8 mouse cellular contexts compared by ENCODE assay signal in genomic region chr3:127780021-127780644, GRCm38 (mm10). TPM values are rescaled to one million over a fixed set of nuclear protein-coding genes. Genes with fewer than 3 reads are reported as not detected.
DNase-seq lines count a peak whose midpoint lies in the region; ATAC-seq and TF ChIP-seq lines count a peak whose summit lies in the region.

Alpk1 (minus strand) TSS chr3:127780527.

- H3K9me3 ChIP-seq in heart, embryonic 14.5 days (ENCODE audit: control insufficient read depth, low read length): no peaks in the 10 kb centered on the region
- H3K9me3 ChIP-seq in liver, embryonic 16.5 days (replicated peaks; ENCODE audit: control insufficient read depth, low read length): no peaks in the 10 kb centered on the region
- H3K9me3 ChIP-seq in neural tube, embryonic 12.5 days: no peaks in the 10 kb centered on the region

- TF ChIP-seq CTCF in embryonic fibroblast, embryonic 13.5 days (IDR thresholded peaks at IDR 0.05; ENCODE audit: borderline replicate concordance, insufficient read depth, low read length): peak; percentile 29; the same call in 1 of the 2 replicates

- peak; percentile 88 for DNase-seq in 3T3-L1 (ENCODE audit: low read depth, low spot score)
- peak; percentile 82 for DNase-seq in kidney, postnatal 10 days
- DNase-seq in thymus, adult 18-20 months: peak; percentile 51 to 58

- no peaks in the 10 kb centered on the region for H3K36me3 ChIP-seq in heart, embryonic 14.5 days (ENCODE audit: control insufficient read depth, insufficient read depth, low read length)
- no peaks in the 10 kb centered on the region for H3K36me3 ChIP-seq in liver, embryonic 16.5 days (ENCODE audit: control insufficient read depth, insufficient read depth)
- no peaks in the 10 kb centered on the region for H3K36me3 ChIP-seq in neural tube, embryonic 12.5 days

- peak within 1 kb of the TSS; percentile 49 for H3K4me3 ChIP-seq in embryonic fibroblast, embryonic 13.5 days (ENCODE audit: insufficient read depth, low read length)
- peak within 1 kb of the TSS; percentile 46 to 56 for H3K4me3 ChIP-seq in heart, embryonic 14.5 days (ENCODE audit: control insufficient read depth in 1 of 2, insufficient read depth in 1 of 2, low read depth in 1 of 2, low read length in 2 of 2)
- H3K4me3 ChIP-seq in liver, embryonic 16.5 days (ENCODE audit: low read depth, low read length): peak within 1 kb of the TSS; percentile 61
- peak within 1 kb of the TSS; percentile 33 for H3K4me3 ChIP-seq in neural tube, embryonic 12.5 days

- H3K4me1 ChIP-seq in embryonic fibroblast, embryonic 13.5 days (ENCODE audit: control insufficient read depth, insufficient read depth, low read length): no peaks in the 10 kb centered on the region
- H3K4me1 ChIP-seq in heart, embryonic 14.5 days (ENCODE audit: control insufficient read depth in 2 of 2, insufficient read depth in 2 of 2, low read length in 2 of 2): no peaks in the 10 kb centered on the region
- peaks cover 3% of the 10 kb centered on the region; the same call in 1 of the 2 replicates for H3K4me1 ChIP-seq in liver, embryonic 16.5 days (ENCODE audit: control insufficient read depth, low read depth, low read length)
- H3K4me1 ChIP-seq in neural tube, embryonic 12.5 days: no peaks in the 10 kb centered on the region

- TF ChIP-seq POLR2A in embryonic fibroblast, embryonic 13.5 days (IDR thresholded peaks at IDR 0.05; ENCODE audit: low read depth, low read length): no peak

- H3K27ac ChIP-seq in embryonic fibroblast, embryonic 13.5 days (ENCODE audit: insufficient read depth, low read length): peak within 1 kb of the TSS; percentile 74
- no peak within 1 kb of the TSS; a peak in 1 of 4 replicates for H3K27ac ChIP-seq in heart, embryonic 14.5 days (replicated peaks in 1 of 2; ENCODE audit: control insufficient read depth in 1 of 2, insufficient read depth in 1 of 2, low read depth in 2 of 2, low read length in 2 of 2)
- peak within 1 kb of the TSS; percentile 9; the same call in 1 of the 2 replicates for H3K27ac ChIP-seq in liver, embryonic 16.5 days (ENCODE audit: low read length)
- no peak within 1 kb of the TSS for H3K27ac ChIP-seq in neural tube, embryonic 12.5 days

- WGBS in heart, embryonic 14.5 days: under 1% methylated on average over 24 of the region's 24 CpGs
- 1% methylated on average over 24 of the region's 24 CpGs for WGBS in liver, embryonic 16.5 days (ENCODE audit: insufficient replicate concordance)
- WGBS in neural tube, embryonic 12.5 days: 2% methylated on average over 24 of the region's 24 CpGs

- H3K27me3 ChIP-seq in heart, embryonic 14.5 days (ENCODE audit: control insufficient read depth, insufficient read depth, low read length): no peaks in the 10 kb centered on the region
- H3K27me3 ChIP-seq in liver, embryonic 16.5 days (ENCODE audit: control insufficient read depth, insufficient read depth, low read depth, low read length): no peaks in the 10 kb centered on the region
- no peaks in the 10 kb centered on the region for H3K27me3 ChIP-seq in neural tube, embryonic 12.5 days (replicated peaks)

- H3K9ac ChIP-seq in heart, embryonic 14.5 days (ENCODE audit: low read length): peak within 1 kb of the TSS; percentile 64
- H3K9ac ChIP-seq in liver, embryonic 16.5 days (ENCODE audit: low read depth, low read length): peak within 1 kb of the TSS; percentile 41
- H3K9ac ChIP-seq in neural tube, embryonic 12.5 days: peak within 1 kb of the TSS; percentile 27; the same call in 1 of the 2 replicates

- peak within 1 kb of the TSS; percentile 85 for H3K4me2 ChIP-seq in heart, embryonic 14.5 days (ENCODE audit: low read length)
- H3K4me2 ChIP-seq in liver, embryonic 16.5 days (ENCODE audit: low read depth, low read length): peak within 1 kb of the TSS; percentile 70
- peak within 1 kb of the TSS; percentile 62 for H3K4me2 ChIP-seq in neural tube, embryonic 12.5 days (replicated peaks)

- ATAC-seq in activated CD4-positive, CD25-positive, alpha-beta regulatory T cell, adult 4 months: peak; percentile 92
- peak; percentile 59 for ATAC-seq in heart, embryonic 14.5 days (ENCODE audit: insufficient number of reproducible peaks, insufficient read depth, low FRiP score, low read depth)
- peak; percentile 64 for ATAC-seq in liver, embryonic 16.5 days (ENCODE audit: low read depth)
- ATAC-seq in neural tube, embryonic 12.5 days (ENCODE audit: low FRiP score, low read depth): no peak

RNA-seq across cellular contexts. Expression of gene Alpk1, which starts in this region (rescaled TPM):
- under 1 TPM; 0.19 to 0.51 TPM for polyA plus RNA-seq in activated CD4-positive, CD25-positive, alpha-beta regulatory T cell, adult 4 months (2017; shearing (Covaris generic))
- 6.1 and 6.2 TPM in 2 replicates for polyA plus RNA-seq in embryonic fibroblast, embryonic 13.5 days (2011; ENCODE audit: insufficient read length, low read depth, missing spikeins)
- 1.2 and 2.0 TPM in 2 replicates for polyA plus RNA-seq in heart, embryonic 14.5 days (2014; fragmentation: Nextera tagmentation; extraction: Ambion mirVana)
- polyA plus RNA-seq in liver, embryonic 16.5 days (2015; fragmentation: Nextera tagmentation; extraction: Ambion mirVana): 0.56 and 0.63 TPM in 2 replicates
- 1.3 and 1.7 TPM in 2 replicates for polyA plus RNA-seq in neural tube, embryonic 12.5 days (2016; fragmentation: Nextera tagmentation; extraction: Ambion mirVana)

Comparison
In these comparisons a context has a peak if more than half of its experiments do, and no peak if none do; other contexts are left out.
1. Peak in ATAC-seq in activated CD4-positive, CD25-positive, alpha-beta regulatory T cell, adult 4 months; RNA of the gene not detected or under 1 TPM.
2. Peak in ATAC-seq, H3K4me3 ChIP-seq, H3K27ac ChIP-seq, H3K9ac ChIP-seq and H3K4me2 ChIP-seq in liver, embryonic 16.5 days; RNA of the gene not detected or under 1 TPM.